Mouse (Mus musculus) myocyte (in vitro differentiated cells): ENCODE data around the gene Ugt3a1. TPM values are rescaled to one million over a fixed set of nuclear protein-coding genes. Genes with fewer than 3 reads are reported as not detected.

Experiments
- H3K27me3 ChIP-seq: one replicate; pipeline ENCODE4 v1.6.1; 2011; ENCODE audit not compliant: control insufficient read depth, insufficient read depth, insufficient read length
- H3K36me3 ChIP-seq: one replicate; pipeline ENCODE4 v1.6.1; 2011; ENCODE audit not compliant: control insufficient read depth, insufficient read depth
- H3K4me2 ChIP-seq: one replicate; pipeline ENCODE4 v1.6.1; 2011; ENCODE audit warnings: low read depth, control low read depth
- H3K4me3 ChIP-seq: one replicate; pipeline ENCODE4 v1.5.1; 2011; ENCODE audit warnings: mild to moderate bottlenecking, control low read depth, moderate library complexity
- H3K79me2 ChIP-seq: one replicate; pipeline ENCODE4 v1.6.1; 2011; ENCODE audit not compliant: control insufficient read depth, insufficient read depth
- H3ac ChIP-seq: one replicate; pipeline ENCODE4 v1.6.1; 2011; ENCODE audit not compliant: control insufficient read depth, insufficient read length
- E2F4 ChIP-seq: IDR thresholded peaks from one replicate; pipeline ENCODE4 v1.6.1; 2011; ENCODE audit warnings: mild to moderate bottlenecking, control low read depth, moderate library complexity; ENCODE audit not compliant: insufficient read depth
- MAX ChIP-seq: IDR thresholded peaks from one replicate; pipeline ENCODE4 v1.6.1; 2011; ENCODE audit warnings: low read depth, mild to moderate bottlenecking, control low read depth
- MYOD1 ChIP-seq, 3 experiments: IDR thresholded peaks; one replicate each; pipeline ENCODE4 v1.6.1; 2011; ENCODE audit warnings: control low read depth in 2 of 3, low read depth in 2 of 3, mild to moderate bottlenecking in 2 of 3, moderate library complexity in 1 of 3; ENCODE audit not compliant: insufficient read length in 2 of 3, control insufficient read depth in 1 of 3
- MYOG ChIP-seq, 3 experiments: IDR thresholded peaks; one replicate each; pipeline ENCODE4 v1.6.1; 2011; ENCODE audit warnings: control low read depth in 2 of 3, low read depth in 2 of 3, mild to moderate bottlenecking in 2 of 3; ENCODE audit not compliant: insufficient read length in 2 of 3, control insufficient read depth in 1 of 3, insufficient read depth in 1 of 3
- POLR2A ChIP-seq: IDR thresholded peaks from one replicate; pipeline ENCODE4 v1.6.1; 2011; ENCODE audit warnings: low read depth, mild to moderate bottlenecking, control low read depth, moderate library complexity; ENCODE audit not compliant: insufficient read length
- TCF12 ChIP-seq: IDR thresholded peaks from one replicate; pipeline ENCODE4 v1.6.1; 2011; ENCODE audit warnings: mild to moderate bottlenecking, control low read depth; ENCODE audit not compliant: poor library complexity, insufficient read depth, severe bottlenecking
- TCF3 ChIP-seq: IDR thresholded peaks from one replicate; pipeline ENCODE4 v1.6.1; 2011; ENCODE audit warnings: low read depth, control low read depth; ENCODE audit not compliant: insufficient read length
- polyA plus RNA-seq: library from polyadenylated mRNA; unstranded; fragments of >200 nt; fragmentation: generic; extraction: Trizol; gene quantifications from one replicate; pipeline ENCODE4 v1.2.1, GENCODE M21; 2012; ENCODE audit warnings: missing spikeins

Gene Ugt3a1
- polyA plus RNA-seq, 1 experiment, result not detected

DNA sequence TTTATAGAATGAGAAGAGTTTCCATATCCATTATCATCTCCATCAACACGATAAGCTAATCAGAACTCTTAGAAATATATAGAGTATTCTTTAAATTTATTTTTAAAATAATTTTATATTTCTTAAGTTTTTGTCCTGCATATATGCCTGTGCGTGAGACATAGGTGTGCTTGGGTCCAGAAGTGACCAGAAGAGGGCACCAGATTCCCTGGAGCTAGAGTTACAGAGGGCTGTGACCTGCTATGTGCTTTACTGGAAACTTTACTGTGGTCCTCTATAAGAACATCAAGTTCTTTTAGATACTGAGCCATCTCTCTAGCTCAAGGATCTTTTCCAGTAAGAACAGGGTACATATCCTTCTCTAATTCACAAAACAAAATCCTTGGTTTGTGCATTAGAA lies 86.1 kb downstream of the Ugt3a1 start:
- TF ChIP-seq POLR2A (no peak), MYOG (IDR thresholded peaks at IDR 0.05; ENCODE audit: control insufficient read depth in 1 of 3, insufficient read depth in 1 of 3, insufficient read length in 2 of 3, low read depth in 2 of 3) (no peak), MYOD1 (IDR thresholded peaks at IDR 0.05; ENCODE audit: control insufficient read depth in 1 of 3, insufficient read length in 2 of 3, low read depth in 2 of 3) (no peak), E2F4 (no peak), TCF12 (no peak), MAX (no peak), TCF3 (no peak)
- no peaks in the 10 kb centered on the region for H3K36me3 ChIP-seq

More for the DNA sequence above, 86.1 kb downstream of the Ugt3a1 start:
- Histone ChIP-seq H3K4me2 (no peak overlapping the region), H3K4me3 (no peak overlapping the region), H3K79me2 (no peaks in the 10 kb centered on the region), H3ac (no peak overlapping the region), H3K27me3 (no peaks in the 10 kb centered on the region)

Other genes starting within 250 kb of the Ugt3a1 start
- 6.3 TPM for gene Nadk2, start 205.6 kb upstream of the Ugt3a1 start, polyA plus RNA-seq
- 4.7 TPM for gene Lmbrd2, start 136.3 kb upstream of the Ugt3a1 start, polyA plus RNA-seq
- gene Skp2, start 121.5 kb upstream of the Ugt3a1 start, polyA plus RNA-seq, result 5.0 TPM
- gene Ugt3a2, start 58.7 kb downstream of the Ugt3a1 start, polyA plus RNA-seq, result not detected
- gene Capsl, start 159.1 kb downstream of the Ugt3a1 start, polyA plus RNA-seq, result not detected